In the genomic region with DNA sequence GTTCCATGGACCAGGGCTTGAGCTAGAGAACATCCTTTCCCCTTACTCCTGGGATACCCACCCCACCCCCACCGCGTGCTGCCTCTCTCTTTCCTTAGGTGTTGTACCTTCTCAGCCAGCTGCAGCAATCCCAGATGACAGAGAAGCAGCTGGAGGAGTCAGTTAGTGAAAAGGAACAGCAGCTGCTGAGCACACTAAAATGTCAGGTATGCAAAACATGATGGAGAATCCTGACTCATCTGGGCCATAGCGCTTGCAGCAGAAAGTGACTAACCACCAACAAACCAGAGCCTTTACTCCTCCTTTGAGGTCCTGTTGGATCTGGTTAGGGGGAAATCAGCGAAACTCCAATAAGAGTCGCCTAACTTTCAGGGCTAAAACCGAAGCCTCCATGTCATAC, we compare ENCODE assay signal across 17 mouse cellular contexts. TPM values are rescaled to one million over a fixed set of nuclear protein-coding genes. Genes with fewer than 3 reads are reported as not detected.
"Had no signal": no experiment of that assay in that cellular context is flagged by ENCODE, and none has a peak within 500 bp of the region (broad histone marks: within the 10 kb centered on the region; RNA-seq: fewer than 3 reads in every experiment).

No protein-coding gene starts in this region.

- H3K9me3 ChIP-seq: midbrain, embryonic 12.5 days; neural tube, embryonic 13.5 days; stomach, embryonic 15.5 days had no signal

- H3K27me3 ChIP-seq: midbrain, embryonic 12.5 days; stomach, embryonic 15.5 days had no signal

- H3K36me3 ChIP-seq: neural tube, embryonic 13.5 days; stomach, embryonic 15.5 days had no signal

- ATAC-seq: liver, postnatal 0 days; lung, postnatal 0 days had no signal

- H3K9ac ChIP-seq: liver, embryonic 14.5 days; liver, postnatal 0 days; lung, embryonic 14.5 days; midbrain, embryonic 12.5 days; neural tube, embryonic 13.5 days; stomach, embryonic 15.5 days had no signal

- H3K27ac ChIP-seq: liver, embryonic 14.5 days; macrophage; midbrain, embryonic 12.5 days; neural tube, embryonic 13.5 days; stomach, embryonic 15.5 days had no signal

- DNase-seq: kidney, adult 9 months; kidney, postnatal 14 days; kidney, postnatal 4 days; liver, postnatal 0 days; lung, embryonic 14.5 days; retina, postnatal 1 day; right cerebral cortex, postnatal 25 days; spleen, adult 18-20 months; thymus, adult 18-20 months; thymus, postnatal 36 days had no signal

- H3K4me1 ChIP-seq: midbrain, embryonic 12.5 days; neural tube, embryonic 13.5 days; stomach, embryonic 15.5 days had no signal

- H3K4me2 ChIP-seq: liver, embryonic 11.5 days; lung, embryonic 14.5 days; midbrain, embryonic 12.5 days; neural tube, embryonic 13.5 days; stomach, embryonic 15.5 days had no signal

- H3K4me3 ChIP-seq: midbrain, embryonic 12.5 days; neural tube, embryonic 13.5 days; stomach, embryonic 15.5 days had no signal

RNA-seq across cellular contexts. Expression of a gene that starts 13.5 kb away (rescaled TPM):
- polyA plus RNA-seq: liver, postnatal 0 days; macrophage had no signal
